Mouse (Mus musculus): ENCODE data around the gene Hsd11b1.
"Not testable (repeated sequence)": the region's sequence is repeated elsewhere in the genome, so short reads cannot be mapped to it uniquely, and the experiment has no call there.

The Hsd11b1 gene

GRCm38 (mm10) chr1:193263955-193264598 lies at the start of gene Hsd11b1:
TSS of gene Hsd11b1 (minus strand) at chr1:193264075.
- DNase-seq (ENCODE audit: low read depth): no peak

GRCm38 (mm10) chr1:193311596-193311995 lies 47.7 kb upstream of the Hsd11b1 start:
- no peak for DNase-seq (ENCODE audit: low read depth)

- DNase-seq (ENCODE audit: low read depth): no peak
Observed at GRCm38 (mm10) chr1:193310519-193311085, 46.7 kb upstream of the Hsd11b1 start.

DNA sequence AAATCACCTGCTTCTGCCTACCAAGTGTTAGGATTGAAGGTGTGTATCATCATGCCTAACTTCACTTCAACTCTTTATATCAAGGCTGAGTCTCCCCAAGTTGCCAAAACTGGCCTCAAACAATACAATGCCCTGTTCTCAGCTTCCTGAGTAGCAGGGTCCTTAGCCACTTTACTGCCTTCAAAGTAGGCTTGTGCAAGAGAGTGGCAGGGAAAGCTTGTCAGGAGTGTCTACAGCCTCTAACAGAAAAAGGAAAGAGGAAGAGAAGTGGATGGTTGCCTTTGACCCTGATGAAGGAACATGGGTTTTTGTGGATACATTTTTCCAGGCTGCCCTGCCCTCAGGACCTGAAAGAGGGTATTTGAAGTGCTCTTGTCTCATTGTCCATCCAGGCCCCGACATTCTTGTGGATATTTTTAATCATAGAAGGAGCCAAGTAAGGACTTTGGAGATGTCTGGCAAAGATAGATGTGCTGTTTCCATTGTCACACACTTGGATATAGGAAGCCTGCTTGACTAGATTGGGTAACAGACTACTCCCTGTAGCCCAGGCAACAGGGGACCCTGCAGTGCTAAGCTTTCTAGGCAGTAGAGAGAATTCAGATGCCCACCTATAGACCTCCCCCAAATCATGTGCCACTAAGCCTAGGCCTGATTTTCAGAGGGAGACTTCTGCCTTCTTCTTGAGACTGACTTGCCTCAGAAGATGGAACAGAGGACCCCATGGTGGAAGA lies 46.1 kb upstream of the Hsd11b1 start:
- no peak for DNase-seq (ENCODE audit: low read depth)

DNA sequence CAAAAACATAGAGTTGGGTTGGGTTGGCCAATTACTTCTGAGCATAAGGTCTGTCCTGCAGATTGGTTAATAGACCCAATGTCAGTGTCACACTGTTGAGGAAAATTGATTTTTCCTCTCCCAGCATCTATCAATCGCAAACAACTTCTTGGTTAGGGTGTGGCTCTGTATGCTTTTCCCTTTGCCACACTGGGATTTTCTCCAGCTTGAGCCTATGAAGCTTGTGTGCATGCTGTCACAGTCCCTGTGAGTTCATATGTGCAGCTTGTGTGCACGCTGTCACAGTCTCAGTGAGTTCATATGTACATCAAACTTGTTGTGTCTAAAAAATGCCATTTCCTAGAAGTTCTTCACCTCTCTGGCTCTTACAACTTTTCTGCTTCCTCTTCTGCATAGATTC lies 43.0 kb upstream of the Hsd11b1 start:
- DNase-seq (ENCODE audit: low read depth): no peak

DNA sequence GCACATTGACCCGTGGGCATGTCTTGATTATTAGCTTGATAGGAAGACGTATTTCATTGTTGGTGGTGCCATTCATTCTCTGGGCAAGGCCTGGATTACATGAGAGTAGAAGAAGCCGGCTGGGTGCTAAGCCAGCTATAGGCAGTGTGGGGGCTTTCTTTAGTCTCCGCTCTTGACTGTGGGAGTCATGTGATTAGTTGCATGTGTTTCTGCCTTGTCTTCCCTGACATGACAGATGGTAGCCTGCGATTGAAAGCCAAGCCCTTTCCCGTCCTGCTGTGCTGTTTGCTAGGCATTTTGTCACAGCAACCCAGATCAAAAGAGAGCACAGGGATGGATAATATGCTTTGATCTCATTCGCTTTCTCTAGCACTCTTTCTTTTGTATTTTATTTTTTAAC lies 41.5 kb upstream of the Hsd11b1 start:
- no peak for DNase-seq (ENCODE audit: low read depth)

DNA sequence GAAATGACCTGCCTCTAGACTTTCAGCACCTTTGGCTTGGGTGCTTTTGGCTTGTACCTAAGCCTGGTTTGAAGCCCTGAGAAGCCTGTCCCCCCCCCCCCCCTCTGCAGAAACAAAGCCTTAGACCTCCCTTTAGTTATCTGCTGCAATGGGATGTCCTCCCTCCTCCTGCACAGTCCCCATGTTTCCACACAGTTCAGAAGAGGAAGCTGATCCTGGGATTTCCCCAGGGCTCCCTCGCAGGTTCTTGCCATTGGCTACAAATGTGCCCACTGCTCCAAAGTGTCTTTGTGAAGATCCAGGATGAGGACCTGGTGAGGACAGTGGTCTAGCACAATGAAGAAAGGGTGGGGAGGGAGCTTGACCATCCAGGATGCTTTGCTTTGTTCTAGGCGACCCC lies 39.2 kb upstream of the Hsd11b1 start:
- DNase-seq (ENCODE audit: low read depth): no peak

DNA sequence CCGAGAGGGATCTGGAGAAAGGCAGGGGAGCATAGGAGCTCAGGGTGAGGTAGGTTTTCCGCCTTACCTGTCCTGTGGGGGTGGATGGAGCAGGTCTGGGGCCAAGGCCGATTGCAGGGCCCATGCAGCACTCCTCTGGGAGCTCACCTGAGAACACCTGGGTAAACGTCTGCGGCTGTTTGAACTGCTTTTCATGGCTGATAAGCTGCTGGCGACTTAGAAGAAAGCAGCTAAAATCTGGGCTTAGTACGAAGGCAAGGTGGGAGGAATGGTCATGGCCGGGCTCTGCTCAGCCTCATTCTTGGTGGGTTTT lies 38.2 kb upstream of the Hsd11b1 start:
- DNase-seq (ENCODE audit: low read depth): no peak

GRCm38 (mm10) chr1:193301216-193302092 lies 37.6 kb upstream of the Hsd11b1 start:
- DNase-seq (ENCODE audit: low read depth): no peak

DNA sequence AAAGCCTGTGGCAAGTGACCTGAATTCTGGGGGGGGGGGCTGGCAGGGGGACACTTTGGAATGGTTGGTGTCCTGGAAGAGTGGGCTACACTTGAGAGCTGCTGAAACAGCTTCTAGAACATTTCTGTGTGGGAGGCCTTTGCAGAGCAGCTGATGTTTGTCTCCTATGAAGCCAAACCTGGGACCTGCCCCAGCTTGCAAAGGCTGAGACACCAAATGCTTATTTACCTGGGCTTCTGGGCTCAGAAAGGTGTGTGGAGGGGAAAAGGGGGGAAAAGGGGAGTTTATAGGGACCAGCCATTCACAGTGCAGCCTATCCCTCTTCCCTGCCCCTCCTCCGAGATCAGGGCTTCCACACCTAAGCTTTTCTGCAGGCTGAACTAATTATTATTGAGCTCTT lies 36.1 kb upstream of the Hsd11b1 start:
- no peak for DNase-seq (ENCODE audit: low read depth)

DNA sequence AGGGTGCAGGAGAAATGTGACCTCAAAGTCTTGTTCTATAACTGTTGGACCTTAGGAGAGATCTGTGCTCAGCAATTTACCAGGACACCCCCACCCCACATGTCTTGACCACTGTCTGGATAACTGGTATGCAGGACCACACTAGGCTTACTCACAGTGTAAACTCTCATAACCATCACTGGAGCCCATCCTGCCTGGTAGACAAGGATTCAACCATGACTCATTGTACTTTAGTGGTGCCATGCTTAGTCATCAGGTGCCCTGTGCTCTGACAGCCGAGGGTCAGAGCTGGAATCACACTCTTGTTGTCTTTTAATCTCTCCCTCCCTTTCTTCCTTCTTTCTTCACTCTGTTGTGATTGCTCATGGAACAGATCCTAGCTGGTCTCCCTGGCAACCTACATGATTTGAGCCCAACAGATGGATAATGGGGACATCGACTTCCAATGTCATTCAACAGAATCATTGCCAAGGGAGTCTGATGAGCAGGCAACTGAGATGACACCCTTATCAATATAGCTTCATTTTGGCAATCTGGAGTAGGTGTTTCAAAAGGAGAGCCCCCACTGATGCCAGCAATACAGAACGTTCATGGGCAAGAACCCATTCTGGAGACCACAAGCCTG lies 34.4 kb upstream of the Hsd11b1 start:
- no peak for DNase-seq (ENCODE audit: low read depth)

DNA sequence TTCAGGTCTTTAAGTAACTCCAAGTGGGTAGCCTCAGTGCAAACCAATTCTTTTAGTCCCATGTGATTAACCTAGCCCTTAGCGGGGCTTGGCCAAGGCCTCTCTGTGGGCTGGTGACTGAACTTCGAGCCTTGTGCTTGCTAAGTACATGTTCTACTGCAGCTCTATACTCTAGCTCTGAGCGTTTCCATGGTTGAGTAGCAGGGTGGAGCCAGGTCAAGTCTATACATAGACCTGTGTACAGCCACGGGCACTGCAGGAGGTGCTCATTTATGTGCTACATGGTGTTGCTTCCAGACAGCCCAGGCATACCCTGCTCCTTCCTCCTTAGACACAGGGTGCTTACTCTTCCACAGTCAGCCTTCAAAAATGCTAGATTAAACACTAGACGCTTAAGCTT lies 32.0 kb upstream of the Hsd11b1 start:
- DNase-seq (ENCODE audit: low read depth): no peak

DNA sequence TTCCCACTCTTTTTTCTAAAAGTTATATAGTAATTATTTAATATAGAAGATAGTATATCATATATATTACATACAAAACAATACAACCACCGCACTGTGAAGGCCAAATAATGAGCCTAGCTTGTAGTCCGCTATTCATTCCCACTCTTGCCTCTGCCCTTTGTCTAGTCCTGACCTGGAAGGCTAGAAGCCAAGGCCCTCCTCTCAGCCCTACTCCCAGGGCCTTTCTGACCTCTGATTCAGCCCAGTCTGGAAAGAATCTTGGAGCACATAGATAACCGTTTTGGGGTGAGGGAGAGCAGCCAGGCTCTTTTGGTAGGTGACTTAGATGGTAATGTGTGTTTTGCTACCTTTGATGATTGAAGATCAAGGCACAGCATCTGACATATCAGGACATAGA lies 30.1 kb upstream of the Hsd11b1 start:
- DNase-seq (ENCODE audit: low read depth): no peak

DNA sequence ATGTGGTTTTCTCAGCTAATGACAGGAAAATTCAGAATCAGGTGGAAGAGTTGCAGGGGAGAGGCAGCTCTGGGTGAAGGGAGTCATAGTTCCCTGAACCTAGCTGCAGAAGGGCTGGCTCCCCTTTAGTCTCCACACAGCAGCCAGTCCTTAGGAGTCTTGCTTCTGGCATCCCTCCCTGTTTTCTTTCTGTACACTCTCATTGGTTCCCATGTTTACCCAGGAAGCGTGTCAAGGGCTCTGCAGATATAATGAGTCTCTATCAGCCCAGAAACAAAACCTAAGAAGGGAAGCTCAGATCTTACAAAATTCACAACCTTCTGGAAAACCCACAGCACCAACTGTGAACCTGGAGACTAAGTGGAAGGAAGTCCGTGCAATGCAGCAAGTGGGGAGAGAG lies 29.2 kb upstream of the Hsd11b1 start:
- DNase-seq (ENCODE audit: low read depth): no peak

DNA sequence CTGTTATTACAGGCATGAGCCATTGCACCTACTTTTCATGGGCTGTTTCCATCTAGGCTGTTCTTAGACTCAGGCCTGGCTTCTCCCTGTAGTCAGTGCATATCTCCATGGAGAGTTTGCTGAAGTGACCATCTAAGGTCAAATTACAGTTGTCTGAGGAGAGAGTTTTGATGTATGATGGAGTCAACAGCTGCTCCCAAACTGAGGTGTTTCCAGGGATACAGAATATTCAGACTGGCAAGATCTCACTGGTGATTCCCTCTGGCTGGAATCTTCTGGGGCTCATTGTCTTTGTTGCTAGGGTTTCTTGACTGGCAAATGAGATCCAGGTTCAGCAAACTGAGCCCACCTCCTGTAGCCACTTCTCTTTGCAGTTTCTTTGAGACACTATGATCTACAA lies 26.8 kb upstream of the Hsd11b1 start:
- no peak for DNase-seq (ENCODE audit: low read depth)

DNA sequence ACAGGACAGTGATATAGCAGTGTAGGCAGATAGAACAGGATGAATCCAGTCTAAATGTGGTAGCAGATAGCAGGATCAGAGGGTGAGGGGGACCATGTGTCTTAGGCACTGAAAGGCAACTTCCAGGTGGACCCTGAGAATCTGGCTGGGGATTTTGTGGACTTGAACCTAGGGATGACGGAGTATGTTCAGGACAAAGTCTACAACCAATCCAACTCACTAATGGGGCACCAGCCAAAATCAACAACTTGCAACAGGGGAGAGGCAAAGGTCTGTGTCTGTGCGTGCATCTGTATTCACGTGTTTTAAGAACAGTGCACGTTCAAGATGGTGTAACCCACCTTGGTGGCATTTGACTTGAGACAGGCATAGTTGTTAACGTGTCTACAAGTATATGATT lies 26.0 kb upstream of the Hsd11b1 start:
- DNase-seq (ENCODE audit: low read depth): no peak

GRCm38 (mm10) chr1:193289076-193289475 lies 25.2 kb upstream of the Hsd11b1 start:
- DNase-seq (ENCODE audit: low read depth): no peak

GRCm38 (mm10) chr1:193287578-193287977 lies 23.7 kb upstream of the Hsd11b1 start:
- DNase-seq (ENCODE audit: low read depth): no peak

DNA sequence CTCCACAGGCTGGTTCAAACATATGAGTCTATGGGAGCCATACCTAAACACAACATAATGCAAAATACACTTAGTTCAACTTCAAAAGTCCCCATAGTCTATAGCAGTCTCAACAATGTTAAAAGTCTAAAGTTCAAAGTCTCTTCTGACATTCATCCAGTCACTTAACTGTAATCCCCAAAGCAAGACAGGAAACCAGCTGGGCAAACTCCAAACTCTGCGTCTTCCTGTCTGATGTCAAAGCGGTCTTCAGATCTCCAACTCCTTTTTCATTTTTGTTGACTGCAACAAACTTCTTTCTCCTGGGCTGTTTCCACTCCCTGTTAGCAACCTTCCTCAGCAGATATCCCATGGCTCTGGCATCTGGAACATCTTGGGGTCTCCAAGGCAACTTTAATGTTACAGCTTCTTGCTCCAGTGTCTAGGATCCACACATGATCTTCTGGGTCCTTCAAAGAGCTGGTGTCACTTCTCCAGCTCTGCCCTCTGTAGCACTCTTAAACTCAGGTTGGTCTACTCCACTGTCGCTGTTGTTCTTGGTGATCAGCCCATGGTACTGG lies 22.0 kb upstream of the Hsd11b1 start:
- not testable (repeated sequence) for DNase-seq (ENCODE audit: low read depth)

DNA sequence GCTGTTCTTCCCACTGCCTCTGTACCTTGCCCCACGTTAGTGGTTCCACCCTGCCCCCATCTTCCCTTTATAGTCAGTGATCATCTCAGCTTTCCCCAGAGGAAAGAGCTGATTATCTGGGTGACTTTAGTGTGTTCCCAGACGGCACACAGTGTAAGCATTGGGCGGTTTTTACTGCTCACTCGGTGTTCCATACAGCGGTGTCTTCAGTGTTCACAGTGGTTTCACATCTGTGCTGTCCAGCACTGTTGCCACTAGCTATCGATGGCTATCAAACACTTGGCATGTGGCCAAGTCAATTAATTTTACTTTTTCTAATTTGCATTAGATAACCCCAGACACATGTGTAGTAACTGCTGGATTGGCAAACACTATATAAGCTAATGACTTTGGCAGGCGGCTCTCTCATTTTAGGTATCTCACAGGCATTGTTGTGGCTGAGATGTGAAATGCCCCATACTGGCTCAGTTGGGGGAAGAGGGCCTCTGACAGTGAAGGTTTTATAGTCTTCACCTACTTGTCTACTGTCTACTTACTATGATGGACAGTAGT lies 20.4 kb upstream of the Hsd11b1 start:
- DNase-seq (ENCODE audit: low read depth): no peak

- no peak for DNase-seq (ENCODE audit: low read depth)
Observed at GRCm38 (mm10) chr1:193281344-193281743, 17.5 kb upstream of the Hsd11b1 start.

DNA sequence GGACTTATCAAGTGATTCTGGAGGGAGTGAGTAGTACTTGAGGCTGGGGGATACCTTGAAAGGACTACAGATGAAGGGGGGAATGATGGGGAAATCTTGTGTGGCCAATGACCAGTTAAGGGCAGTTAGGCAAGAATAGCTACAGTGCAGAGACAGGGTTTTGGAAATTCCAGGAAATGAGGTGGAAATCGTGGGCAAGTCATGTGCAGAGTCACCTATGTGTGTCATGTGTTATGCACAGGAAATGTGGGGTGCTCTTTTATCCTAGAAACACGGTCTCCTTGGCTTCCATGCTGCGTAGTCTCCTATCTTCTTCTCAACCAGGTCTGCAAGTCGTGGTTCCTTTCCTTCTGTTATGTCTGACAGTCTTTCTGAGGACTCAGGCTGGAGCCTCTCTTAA lies 15.6 kb upstream of the Hsd11b1 start:
- no peak for DNase-seq (ENCODE audit: low read depth)
